Mouse (Mus musculus) retina, adult 2 months (tissue): Measurements from ENCODE around the gene Setd7.

Experiments used
- DNase-seq: peaks from one replicate; pipeline ENCODE4 v3.0.0-alpha.2; 2012; ENCODE audit warnings: low read depth, low spot score

Gene Setd7

DNA sequence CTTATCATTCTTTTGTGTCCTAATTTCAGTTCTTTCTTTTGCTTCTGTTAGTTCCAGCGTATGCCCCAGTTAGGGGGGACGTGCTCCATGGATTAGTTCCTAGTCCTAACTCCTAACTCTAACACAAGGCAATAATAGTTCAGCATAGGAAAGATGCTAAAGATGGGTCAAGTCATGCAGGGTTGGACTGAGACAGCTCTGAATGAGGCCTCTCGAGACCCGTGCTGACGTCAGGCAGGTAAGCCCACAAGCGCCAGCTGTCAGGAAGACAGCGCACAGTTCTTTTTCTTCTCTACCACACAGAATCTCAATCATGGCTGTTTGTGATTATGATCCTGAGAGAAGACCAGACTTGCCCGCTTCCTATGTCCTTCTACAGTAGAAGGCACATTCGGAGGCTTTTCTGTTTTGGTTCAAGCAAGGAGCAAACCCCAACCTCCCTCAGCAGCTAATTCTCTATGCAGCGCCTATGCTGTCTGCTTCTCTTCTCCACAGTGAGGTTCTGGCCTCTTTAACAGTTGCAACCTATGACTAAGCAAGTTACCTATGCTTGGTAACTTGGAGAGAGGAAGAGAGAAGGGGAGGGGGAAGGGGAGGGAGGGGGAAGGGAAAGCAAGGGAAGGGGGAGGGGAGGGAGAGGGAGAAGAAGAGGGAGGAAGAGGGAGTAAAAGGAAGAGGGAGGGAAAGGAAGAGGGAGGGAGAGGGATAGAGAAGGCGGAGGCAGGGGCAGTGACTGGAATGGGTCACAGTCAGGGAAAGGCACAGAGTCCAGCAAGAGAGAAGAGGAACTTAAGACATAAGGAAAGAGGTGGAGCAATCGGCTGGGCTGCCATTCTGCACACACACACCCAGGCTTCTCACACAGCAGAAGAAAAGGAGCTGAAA, 42.6 kb downstream of the Setd7 start:
- DNase-seq: no peak

DNA sequence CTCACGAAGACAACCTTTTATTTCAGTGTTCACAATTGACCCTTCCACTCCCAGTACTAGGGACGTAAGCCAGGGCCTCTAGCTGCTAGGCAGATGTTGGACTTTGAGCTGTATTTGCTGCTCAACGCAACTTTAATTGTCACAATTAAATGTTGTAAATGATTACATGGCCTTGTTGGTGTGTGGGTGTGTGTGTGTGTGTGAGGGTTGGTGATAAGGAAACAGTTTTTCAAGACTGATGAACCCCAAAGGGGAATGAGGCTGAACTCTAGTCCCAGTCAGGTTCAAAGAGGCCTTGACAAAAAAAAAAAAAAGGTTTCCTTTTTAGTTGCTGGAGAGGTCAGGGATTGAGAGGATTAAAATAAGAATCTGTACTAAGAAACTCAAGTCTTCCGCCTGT, 43.2 kb downstream of the Setd7 start:
- DNase-seq: no peak

DNA sequence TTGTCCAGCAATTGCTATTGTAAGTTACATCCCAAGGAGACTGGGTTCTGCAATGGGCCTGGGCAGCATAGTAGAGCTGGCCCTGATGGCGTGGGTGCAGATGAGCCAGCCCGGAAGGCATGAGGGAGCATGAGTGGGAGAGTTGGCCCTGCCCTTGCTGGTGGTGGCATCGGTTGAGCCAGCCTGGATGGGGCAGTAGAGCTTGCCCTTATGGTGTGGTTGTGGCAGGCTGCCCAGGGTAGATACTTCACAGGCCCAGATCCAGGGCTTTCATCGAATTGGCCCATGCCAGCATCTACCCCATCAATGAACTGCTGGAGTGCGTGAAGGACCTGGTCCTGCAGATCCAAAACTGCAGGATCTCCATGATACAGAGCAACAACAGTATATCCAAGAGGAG, 48.7 kb downstream of the Setd7 start:
- no peak for DNase-seq

DNA sequence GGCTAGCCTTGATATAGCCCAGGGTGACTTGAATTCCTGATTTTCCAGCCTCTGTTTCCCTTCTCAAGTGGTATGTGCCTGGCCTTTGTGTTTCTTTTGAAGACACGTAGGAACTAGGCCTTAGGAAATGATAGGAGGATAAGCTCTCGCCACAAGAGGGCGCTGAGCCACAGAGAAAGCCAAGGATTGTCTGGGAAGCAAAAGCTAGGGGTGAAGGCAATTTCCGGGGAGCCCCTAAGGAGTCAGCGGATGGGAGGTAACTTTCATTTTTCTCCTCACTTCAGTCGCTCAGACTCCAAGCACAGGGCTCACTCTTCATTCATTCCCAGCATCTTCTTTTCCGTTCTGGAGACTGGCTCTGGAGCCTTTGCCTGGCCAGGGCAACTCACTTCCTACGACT, 49.8 kb downstream of the Setd7 start:
- peak; percentile 34 for DNase-seq

DNA sequence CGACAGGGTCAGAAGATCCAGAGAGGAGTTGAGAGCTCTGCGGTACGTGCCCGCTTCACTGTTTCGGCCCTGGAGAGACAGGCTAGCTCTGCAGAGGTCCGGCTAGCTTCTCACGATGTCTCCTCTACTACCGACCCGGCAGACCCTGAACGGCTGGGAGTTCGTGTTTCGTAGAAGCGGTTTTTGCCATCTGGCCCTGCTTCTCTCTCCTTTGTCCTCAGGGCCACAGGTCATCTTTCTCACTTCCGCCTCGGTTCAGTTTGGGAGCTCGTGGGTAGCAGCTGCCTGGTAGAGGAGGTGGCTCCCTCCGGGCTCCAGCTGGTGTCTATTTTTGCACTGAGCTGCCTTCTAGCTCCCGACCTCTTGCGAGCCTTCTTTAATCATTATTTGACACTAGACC, 55.2 kb downstream of the Setd7 start:
- DNase-seq: no peak

DNA sequence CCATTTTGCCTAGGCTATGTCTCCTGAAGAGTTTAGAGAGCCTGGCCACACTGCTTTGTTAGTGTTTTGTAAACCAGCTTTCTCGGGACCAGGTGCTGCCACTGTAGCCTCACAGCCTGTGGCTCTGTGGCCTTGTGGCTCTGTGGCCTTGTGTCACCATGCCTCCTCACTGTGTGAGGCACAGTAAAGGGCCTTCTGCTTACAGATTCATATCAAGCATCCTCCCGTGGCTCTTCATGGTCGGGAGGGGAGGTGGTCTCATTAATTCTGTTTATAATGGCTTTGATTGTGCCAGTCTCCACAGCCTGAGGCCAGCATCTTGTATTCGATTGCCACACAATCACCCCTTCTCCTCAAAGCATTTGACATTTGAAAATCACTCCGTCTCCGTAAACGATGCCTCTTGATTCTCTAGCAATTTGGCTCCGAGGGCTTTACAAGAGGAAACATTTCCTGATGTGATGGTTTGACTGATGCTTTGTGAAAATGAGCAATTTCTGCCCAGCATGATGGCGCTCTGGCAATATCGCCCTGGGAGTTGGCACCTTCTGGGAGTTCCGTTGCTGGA, 56.2 kb downstream of the Setd7 start:
- no peak for DNase-seq

DNA sequence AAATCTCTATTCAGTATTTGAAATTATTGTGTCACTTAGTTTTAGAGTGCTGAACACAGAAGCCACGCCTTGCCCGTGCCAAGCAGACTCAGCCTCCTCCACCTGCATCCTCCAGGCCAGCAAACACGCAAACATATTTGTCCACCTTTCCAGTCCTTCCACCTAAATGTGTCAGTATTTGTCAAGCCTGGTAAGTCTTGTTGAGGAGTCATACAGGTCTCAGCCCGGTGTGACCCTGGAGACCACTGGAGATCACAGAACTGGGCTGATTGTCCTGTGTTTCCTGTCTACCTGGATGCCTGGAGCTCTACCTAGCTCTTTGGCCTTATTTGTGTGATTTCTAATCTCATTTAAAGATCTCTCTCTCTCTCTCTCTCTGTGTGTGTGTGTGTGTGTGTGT, 60.8 kb downstream of the Setd7 start:
- DNase-seq: no peak

DNA sequence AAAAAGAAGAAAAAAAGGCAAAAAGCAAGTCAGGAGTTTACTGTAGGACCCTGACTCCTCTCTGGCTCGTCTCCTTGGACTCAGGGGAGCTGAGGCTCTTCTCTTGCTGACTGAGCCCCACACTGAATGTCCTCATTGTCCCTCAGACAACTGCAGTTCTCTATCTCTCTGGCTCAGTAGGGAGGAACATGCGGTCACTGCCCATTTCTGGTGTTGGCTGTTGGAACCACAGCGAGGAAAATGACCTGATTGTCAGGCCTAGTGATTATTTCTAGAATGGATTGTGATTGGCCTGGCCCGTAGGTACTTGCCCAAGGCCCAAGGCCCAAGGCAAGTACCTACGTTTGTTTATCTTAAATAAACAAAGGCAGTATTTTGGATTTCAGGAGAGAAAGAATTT, 62.0 kb downstream of the Setd7 start:
- DNase-seq: no peak

DNA sequence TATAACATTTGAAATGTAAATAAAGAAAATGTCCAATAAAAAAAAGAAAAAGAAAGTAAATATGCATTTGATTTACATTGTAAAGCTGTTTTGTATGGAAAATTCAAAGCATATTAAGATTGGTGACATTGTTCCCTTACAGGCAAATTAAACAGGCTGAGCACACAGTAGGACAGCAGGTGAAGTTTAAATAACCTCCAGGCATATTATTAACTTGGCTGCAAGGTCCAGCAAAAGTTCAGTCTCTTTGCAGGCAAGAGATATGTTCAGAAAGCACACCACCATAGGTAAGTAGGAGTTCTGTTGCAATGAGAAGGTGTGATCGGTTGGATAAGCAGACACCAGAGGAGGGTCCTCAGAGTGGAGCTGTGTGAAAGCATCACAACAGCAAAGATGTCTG, 62.7 kb downstream of the Setd7 start:
- no peak for DNase-seq

DNA sequence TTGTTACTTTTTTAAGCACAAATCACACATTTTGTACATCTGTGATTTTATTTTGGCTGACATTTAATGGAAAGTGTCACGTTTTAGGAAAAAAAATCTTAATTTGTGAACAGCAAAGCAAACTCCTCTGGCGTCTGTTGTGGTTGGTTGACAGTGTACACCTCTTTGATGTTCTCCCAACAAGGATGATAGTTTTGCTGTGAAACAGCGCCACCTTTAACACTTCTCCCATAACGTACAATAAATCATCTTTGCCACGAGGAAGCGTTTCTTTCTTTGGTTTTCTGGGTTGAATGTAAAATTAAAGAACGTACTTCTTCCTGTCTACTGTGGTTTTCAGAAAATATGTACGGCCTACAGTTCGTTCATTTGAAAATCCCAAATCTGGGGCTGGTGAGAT, 65.0 kb downstream of the Setd7 start:
- DNase-seq: no peak

DNA sequence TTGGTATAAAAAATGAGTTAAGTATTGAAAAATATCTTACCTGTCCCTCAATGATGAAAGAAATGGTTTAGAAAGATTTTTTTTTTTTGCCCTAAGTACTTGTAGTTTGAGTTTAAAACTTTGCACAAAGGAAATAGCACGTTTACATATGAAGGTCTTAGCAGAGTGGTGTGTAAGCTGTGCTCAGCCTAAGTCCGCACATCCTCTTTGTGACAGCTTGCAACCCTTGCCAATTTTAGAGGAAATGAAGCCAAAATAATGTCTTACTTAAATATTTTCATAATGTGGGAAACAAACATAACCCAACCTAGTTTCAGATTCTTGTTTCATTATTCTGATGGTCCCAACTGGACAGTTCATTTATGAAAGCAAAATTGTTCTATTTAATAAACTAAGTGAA, 66.2 kb downstream of the Setd7 start:
- DNase-seq: no peak

DNA sequence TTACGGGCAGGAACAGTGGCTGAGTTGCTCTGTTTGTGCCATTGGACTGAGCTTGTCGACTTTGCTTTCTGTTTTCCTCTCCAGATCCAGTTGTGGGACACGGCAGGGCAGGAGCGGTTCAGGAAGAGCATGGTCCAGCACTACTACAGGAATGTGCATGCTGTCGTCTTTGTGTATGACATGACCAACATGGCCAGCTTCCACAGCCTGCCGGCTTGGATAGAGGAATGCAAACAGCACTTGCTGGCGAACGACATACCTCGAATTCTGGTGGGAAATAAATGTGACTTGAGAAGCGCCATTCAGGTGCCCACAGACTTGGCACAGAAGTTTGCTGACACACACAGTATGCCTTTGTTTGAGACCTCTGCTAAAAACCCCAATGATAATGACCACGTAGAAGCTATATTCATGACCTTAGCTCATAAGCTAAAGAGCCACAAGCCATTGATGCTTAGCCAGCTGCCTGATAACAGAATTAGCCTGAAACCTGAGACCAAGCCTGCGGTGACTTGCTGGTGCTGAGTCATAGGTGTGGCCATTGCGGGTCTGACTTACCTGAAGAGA, 67.3 kb downstream of the Setd7 start:
- no peak for DNase-seq

DNA sequence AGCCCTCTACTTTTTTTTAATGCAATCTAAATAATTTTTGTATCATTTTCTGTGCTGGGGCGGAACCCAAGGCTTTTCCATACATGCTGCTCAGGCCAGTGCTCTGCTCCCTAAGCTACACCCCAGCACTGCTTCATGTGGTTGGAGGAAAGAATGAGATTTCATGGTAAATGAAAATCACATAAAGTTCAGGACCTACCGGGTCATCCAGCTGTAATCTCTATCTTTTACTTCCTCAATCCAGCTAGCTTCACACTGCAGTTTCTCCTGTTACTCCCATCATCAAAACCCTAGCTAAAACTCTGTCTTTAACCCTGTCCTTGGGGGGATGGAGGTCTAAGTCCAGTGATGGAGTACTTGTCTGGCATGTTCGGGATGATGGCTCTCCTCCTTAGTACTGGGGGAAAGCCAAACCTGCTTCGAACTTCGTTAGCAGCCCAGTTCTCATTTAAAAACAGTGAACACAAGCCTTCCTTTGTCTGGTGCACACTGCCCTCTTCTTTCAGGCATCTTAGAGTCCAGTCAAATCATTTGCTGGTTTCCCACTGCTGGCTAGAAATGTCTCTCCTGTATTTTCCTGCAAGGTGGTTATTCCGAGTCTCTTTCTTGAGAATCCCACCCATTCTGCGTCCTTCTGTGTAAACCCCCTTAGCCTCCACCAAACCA, 70.5 kb downstream of the Setd7 start:
- no peak for DNase-seq

DNA sequence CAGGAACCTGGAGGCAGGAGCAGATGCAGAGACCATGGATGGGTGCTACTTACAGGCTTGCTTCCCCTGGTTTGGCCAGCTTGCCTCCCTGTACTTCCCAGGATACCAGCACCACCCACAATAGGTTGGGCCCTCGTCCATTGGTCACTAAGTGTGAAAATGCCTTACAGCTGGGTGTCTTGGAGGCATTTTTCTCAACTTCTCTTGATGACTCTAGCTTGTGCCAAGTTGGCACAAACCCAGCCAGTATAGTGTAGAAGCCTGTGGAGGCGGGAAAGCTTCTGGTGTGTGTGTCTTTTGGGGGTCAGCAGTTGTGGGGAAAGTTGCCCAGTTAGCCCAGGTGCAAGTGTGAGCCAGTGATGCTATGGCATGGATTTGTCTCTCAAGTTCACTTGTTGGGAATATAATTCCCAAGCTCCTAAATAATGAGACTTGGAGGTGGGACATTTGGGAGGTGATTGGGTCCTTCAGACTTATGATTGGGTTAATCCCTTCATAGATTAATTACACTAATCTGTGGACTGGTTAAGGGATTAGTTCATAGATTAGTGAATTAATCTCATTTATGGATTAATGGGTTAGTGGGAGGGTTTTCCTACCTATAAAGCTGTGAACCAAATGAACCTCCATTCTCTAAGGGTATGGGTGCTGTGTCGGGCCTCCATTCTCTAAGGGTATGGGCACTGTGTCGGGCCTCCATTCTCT, 74.0 kb downstream of the Setd7 start:
- DNase-seq: peak; percentile 53

DNA sequence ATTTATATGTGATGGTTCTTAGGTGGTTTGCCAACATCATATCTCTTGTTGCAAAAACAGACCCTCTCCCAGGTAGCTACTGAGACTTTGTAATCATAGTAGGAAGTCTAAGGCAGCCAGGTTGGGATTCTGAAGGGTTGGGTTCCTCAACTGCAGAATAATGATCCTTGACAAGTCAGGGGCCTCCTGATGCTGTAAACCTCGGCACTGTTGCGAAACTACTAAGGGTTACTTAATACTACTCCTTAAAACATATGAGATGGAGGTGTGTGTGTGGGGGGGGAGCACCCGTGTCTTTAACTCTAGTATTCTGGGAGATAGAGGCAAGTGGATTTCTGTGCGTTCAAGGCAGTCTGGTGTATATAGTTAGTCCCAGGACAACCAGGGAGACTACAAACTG, 75.3 kb downstream of the Setd7 start:
- DNase-seq: no peak

DNA sequence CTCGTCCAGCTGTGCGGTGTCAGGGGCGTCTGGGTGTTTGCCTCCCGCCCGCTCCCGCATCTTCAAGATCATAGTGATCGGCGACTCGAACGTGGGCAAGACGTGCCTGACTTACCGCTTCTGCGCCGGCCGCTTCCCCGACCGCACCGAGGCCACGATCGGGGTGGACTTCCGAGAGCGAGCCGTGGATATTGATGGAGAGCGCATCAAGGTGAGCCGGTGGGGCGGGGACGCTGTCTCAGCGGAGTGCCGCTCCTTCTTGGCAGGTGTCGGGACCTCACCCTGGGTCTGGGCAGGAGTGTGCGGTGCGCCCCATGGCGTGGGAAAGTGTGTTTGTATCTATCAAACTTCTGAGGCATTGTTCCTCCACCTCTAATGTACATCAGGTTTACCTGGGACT, 76.3 kb downstream of the Setd7 start:
- no peak for DNase-seq

DNA sequence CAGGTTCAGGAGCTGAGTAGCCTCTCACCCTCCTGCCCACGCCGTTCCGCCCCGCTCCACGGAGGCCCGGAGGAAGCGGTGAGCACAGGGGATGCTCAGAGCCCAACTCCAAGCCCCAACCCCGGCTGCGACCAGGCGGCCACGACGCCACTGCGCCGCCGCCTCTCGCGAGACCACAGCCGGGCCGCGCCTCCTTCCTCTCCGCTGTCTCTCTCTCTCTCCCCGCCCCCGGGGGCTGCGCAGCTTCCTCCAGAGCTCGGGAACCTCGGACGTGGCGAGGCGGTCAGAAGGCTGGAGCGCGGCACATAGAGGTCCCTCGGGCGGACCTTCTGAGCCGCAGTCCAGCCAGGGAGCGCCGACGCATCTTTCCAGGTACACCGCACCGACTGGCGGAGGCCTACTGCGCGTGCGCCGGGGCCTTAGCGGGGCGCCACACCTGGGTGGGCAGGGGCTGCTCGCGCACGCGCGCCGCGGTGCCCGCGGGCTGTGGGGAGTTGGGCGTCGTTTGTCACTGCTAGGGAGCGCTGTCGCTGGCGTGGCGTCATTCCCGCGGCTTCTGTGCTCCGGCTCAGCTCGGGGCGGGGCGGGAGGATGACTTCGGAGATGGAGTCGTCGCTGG, 76.8 kb downstream of the Setd7 start, which contains the start of gene Rab33b:
Gene Rab33b, plus strand, starts transcription at position 180 of the 619 bp plus-strand sequence.
- DNase-seq: peak; percentile 79

DNA sequence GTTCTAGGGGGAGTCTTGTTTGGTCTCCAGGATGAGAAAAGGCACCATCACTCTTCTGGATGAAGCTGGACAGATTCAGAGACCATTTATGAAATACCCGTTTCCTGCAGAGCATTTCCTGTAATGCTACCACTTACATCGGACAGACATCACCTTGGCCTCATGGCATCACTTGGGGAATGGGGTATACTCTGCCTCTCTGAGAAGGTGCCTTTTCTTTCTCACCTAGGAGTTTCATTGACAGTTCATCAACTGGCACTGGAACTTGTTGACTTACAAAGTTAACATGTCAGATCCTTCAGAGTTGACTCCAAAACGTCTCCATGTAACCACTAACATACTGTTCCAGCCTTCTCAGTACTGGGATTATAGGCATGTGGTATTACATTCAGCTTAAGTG, 77.9 kb downstream of the Setd7 start:
- DNase-seq: no peak

DNA sequence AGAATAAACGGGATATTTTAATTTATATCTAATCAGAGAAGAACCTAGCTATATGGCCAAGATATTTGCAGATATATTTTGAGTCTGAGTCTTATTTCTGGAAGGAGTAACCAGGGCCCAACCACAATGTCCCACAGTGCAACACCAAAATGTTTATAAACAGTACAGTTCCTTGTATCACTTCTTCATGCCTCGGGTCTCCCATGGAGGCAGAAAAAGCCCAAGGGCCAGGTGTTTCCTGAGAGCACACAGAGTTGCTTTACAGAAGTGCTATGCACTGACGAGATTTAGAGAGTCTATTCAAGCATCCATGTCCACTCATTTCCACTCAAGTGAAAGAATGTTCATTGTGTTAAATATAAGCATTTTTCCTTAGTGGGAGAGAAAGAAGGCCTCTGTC, 78.8 kb downstream of the Setd7 start:
- no peak for DNase-seq

DNA sequence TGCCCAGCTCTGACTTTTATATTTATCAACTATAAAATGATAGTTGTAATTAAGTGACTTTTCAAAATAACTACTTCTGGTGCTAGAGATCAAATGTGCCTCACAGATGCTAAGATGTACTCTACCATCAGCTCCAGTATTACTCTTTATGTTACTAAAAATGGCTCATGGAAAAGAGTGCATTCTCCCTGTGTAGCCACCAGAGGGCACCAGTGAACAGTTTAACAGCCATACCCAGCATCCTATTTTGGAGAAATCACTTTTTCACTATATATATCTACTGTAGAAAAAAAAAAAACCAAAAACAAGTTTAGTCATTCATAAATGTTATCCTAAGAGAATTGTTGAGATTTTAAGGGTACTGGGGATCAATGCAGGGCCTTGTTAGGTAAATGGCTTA, 79.6 kb downstream of the Setd7 start:
- DNase-seq: no peak

DNA sequence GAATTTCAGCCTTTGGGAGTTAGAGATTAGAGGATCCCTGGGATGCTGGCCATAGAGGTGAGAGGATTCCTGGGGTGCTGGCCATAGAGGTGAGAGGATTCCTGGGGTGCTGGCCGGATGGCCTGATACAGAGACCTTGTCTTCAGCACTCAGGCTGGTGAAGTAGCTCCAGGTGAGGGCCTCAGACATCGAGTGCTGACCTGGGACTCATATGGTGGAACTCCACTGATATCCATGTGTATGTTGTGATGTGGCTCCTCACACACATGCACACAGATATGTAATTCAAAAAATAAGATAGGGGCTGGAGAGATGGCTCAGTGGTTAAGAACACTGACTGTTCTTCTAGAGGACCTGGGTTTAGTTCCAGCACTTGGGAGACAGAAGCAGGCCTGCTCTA, 80.8 kb downstream of the Setd7 start:
- no peak for DNase-seq
